Mouse (Mus musculus) olfactory bulb, adult 2 months (tissue): ENCODE data around the gene Hspb11.

Source experiments
- CTCF ChIP-seq: fragments of 200-500 bp; IDR thresholded peaks from 2 replicates; pipeline ENCODE4 v1.5.1; 2012; ENCODE audit warnings: low read depth, mild to moderate bottlenecking, low read length, moderate library complexity; ENCODE audit not compliant: insufficient read depth
- POLR2A ChIP-seq: fragments of 200-500 bp; IDR thresholded peaks from 2 replicates; pipeline ENCODE4 v1.6.1; 2012; ENCODE audit warnings: mild to moderate bottlenecking, low read depth, low read length, moderate library complexity; ENCODE audit not compliant: insufficient read depth

GRCm38 (mm10) chr4:107223225-107224204, 29.9 kb upstream of the Hspb11 start:
- no peak for TF ChIP-seq CTCF
- TF ChIP-seq POLR2A: no peak
